Mouse (Mus musculus) Muller cell, postnatal 12 days (primary cell): Measurements from ENCODE around the gene Immp1l.
A peak's percentile ranks its signal among the peaks of the same experiment; 100 is the strongest.

Experiments
- DNase-seq: peaks from one replicate; pipeline ENCODE4 v3.0.0-alpha.2; 2015; ENCODE audit errors: inconsistent ontology term

Immp1l gene

DNA sequence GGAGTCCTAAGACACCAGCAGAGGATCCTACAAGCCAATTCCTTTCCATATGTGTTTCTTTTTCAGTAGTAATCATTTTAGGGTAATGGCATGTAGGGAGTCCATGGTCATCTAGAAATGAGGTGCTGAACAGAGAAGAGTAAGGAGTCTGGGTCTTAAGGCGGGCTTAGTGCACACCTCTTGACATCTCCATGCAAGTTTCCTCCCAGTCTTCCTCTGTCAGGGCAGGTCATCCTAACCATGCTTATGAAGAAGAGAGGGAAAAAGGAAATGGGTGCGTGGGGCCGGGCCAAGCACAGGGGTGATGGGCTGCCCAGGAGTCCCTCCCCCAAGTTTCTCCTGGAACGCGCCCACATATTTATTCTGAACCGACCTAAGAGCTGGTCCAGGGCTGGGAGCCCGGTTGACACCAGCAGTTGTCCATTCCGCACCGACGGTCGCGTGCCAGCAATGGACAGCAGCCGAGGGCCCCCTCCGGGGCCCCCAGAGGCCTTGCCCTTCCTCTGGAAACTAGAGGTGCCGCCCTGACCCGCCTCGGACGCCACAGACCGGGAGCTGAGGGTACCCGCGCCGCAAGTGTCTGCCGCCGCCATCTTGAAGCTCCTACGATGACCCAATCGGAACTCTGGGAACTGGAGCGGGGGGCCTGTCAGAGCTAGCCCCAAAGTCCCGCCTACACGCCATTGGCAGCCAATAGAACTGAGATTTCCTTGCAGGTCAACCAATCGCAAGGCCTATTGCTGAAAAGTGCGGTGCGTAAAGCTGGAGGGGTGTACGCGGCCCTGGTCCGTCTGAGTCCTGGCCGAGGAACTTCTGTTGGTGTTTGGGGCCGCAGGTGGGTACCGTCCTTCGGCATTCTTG is at the start of gene Immp1l, which contains the start of gene Elp4:
Immp1l (plus strand) TSS at position 743 of the 861 bp plus-strand sequence.
Elp4 (minus strand) TSS at position 669 of the 861 bp plus-strand sequence.
- peak; percentile 97 for DNase-seq

DNA sequence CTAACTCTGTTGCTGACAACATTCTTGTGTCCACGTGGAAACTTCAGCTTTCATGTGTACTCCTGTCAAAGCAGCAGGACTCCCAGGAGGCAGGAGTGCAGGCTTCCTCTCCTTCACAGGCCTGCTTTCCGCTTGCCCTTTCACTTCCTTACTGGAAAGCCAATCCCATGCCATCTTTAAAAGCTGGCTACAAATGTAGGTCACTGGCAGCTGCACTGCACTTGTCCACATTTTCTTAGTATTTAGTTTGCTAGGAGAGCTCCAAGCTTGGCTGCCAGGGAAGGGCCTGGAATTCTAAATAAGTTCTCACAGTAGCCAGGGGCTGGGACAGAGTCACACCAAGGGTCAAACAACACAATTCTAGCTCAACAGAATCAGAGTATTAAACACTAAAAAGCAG is 49.7 kb upstream of the Immp1l start:
- peak; percentile 50 for DNase-seq

DNA sequence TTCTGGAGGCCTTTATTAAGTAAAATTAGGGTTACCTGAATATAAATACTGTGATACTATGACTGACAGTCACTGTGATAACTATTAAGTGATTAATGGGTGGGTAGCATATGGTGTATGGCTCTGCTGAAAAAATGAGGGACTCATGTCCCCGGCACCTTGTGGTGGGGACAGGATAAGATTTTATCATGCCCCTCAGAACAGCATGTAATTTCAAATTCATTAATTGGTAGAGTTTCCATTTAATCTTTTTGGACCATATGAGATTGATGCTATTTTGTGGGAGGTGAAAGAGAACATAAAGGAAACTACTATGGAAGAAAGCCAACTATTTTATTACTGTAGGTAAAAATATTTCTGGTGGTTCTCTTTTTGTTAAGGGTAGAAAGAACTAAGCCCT is 31.0 kb upstream of the Immp1l start:
- DNase-seq: no peak

DNA sequence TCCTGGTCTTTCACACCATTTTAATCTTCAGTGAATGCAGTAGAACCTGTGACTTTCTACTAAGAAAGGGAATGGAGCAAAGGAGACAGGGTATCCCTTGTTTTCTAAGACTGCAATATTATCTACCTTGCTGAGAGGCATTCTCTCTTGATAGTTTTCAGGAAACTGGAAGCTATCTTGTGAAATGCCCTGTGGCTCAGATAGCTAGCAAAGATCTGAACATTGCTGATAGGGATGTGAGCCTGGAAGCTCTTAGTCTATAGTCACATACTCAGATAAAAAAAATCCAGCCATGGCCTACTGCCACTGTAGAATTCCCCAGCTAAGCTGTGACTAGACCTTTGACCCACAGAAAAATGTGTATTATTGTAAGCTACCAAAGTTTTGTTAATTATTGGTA is 13.6 kb upstream of the Immp1l start:
- no peak for DNase-seq

DNA sequence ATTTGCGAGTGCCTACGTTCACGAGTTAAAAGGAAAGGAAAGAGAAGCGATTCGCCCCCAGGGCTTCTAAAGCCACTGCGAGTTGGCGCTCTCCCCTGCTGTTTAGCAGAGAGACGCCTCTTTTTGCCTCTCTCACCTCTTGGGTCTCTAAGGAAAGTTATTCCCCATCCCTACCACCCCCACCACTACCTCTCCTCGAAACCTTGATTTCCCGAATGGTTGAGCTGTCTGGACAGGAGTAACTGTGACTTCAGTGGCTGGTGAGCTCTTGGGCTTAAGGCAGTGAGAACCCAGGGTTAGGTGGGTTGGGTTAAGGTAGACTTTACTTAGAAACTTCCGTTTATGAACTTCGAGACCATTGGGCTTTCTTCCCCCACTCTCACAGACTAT is 314 bp downstream of the Immp1l start:
- DNase-seq: no peak

DNA sequence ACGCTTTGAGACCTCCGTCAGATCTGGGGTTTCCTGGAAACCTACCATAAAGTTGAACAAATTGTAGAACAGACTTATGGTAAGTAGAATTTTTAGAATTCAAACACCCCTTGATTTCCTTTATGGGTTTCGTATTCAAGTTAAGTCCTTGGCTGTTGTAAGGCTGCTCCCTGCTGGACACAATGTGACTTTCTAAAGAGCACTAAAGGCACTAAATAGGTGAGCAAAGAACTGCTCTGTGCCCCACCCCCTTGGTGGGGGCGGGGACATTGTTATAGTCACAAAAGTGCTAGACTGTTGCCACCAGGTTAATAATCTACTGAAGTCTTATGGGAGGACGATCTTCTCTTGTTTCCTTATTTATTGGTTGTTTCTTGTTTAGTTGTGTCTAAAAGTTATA is 3.9 kb downstream of the Immp1l start:
- peak; percentile 7 for DNase-seq

DNA sequence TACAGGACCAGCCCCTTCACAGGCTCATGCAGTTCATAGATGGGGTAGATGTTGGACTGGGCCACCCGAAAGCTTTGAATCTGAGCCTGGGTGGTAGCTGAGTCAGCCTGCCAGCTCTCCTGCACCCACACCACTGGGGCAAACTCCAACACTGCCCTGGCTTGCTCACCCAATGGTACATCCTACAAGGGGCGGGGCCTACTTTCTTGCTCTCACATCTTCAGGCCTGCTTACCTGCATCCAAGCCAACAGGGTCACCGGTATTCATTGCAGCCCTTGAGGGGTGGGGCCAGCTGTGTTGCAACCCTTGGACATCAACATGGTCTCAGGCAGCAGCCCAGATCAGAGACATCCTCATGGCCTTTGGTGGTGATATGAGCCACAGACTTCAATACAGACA is 6.2 kb downstream of the Immp1l start:
- no peak for DNase-seq

DNA sequence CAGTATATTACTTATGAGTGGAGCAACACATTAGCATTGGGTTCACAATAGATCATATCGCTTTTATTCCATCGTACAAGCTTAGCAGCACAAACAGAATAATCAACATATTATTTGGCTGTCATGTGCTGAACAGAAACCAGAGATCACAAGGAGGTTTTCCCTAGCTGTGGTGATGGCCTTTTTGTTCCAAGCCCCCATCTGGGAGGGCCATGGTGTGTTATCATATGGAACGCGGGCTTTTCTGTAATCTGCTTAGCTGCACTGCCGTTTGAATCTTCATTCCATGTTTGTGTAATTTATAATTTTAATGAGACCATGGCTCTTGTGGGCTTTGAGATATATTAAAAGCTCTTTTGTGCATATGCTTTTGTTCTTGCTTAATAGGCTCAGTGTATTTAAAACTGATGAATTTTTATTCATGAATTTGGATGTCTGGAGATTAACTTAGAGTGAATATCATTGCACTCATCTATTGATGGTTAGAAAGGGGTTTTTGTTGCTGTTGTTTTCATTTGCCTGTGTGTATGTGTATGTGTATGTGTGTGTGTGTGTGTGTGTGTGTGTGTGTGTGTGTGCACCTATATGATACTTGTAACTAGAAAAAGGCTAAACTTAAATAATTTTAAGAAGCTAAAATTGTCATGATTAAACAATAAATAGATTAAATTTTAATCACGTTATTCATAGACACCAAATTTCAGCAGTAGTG is 9.4 kb downstream of the Immp1l start:
- peak; percentile 24 for DNase-seq

DNA sequence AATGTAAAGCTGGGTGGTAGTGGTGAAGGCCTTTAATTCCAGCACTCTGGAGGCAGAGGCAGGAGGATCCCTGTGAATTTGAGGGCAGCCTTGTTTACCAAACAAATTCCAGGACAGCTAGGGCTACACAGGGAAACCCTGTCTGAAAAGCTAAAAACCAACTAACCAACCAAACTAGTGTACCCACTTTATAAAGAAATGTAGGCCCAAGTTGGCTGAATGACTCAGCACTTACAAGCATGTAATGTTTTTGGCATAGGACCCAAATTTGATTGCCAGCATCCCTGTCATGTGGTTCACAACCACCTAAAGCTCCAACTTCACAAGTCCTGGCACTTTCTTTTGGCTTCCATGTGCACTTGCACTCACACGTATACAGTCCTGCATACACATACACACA is 12.2 kb downstream of the Immp1l start:
- no peak for DNase-seq

DNA sequence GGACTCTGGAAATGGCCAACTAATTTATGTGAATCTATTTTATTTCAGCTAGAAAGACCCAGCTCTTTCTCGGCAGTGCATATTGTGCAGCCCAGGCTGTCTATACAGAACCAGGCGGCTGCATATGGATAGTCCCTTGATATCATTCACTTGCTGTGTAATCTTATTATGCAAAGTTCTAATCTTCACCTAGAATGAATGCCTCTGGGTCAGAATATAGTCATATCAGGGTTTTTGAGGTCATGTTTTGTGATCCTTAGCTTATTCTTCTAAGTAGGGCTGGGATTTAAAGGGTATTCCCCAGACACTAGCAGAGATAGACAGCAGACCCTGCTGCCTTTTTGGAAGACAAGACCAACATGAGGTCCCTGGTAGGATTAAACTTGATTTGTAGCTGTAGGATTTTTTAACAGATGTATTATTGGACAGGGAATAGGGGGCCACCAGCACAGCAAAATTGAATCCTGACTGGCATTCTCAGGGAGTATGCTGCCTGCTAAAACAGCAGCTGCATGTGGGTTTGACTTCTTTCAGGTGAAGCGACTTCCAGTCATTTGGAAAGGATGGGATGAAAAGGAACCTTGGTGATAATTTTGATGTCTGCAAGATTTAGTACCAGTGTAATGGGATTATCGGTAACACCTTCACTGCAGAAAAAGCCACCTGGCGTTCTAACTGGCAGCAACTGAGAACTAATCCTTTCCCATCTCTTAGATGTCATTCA is 13.3 kb downstream of the Immp1l start:
- DNase-seq: no peak

DNA sequence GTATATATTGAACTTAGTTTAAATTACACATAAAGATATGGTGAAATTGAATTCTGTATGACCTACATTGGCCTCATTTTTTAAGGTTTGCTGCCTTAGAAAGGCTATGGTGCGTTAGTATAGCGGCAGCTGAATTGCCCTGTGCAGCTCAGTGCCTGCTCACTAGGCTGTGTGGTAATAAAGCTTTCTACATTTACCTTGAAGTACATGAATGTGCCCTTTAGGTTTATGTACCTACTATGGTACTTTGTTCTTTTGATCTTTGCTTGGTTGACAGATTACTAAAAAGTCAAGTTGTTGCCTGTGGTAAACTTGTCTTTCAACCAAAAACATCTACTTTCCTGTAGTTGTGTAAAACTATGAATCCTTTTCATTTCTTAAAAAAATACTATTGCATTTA is 45.7 kb downstream of the Immp1l start:
- DNase-seq: no peak

DNA sequence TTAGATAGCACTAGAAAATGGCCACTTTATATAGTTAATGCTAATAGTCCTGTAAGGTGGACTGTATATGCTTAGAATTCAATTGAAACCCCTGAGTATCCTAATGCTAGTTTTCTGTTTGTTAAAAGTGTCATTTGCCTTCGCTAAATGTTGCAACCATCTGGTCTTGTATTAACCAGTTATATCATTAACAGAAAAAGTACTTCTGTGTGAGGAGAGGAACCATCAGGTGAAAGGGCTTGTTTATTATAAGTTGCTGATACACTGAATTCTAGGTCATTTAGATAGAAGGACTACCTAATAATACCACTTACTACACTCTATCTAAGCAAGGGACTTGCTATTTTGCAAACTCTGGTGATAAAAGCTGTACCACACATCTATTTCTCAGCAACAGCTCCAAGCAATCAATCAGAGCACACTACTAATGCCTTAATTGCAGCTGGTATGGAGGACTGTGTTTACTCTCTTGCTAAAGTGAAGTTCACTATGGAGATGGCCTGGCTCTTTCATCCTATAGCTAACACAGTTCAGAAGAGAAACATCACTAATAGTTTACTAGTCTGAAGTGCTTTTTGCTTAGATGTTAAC is 47.0 kb downstream of the Immp1l start:
- no peak for DNase-seq

DNA sequence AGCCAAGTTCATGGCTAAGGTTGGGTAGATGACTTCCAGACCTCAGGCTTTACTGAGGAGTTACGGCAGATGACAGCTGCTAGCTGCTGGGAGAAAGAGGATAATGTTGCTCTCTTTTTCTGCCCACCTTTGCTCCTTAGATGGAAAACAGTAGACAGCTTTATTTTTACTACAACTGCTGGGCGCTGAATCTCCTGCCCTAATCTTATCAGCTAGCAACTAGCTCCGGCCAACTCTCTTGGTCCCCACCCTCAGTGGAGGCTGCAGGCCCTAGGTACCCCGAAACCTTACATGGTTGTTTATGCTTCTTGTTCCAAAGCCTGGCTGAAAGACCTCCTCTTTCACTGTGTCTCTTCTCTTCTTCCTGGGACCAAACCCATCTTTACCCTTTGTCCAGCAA is 49.4 kb downstream of the Immp1l start:
- no peak for DNase-seq

DNA sequence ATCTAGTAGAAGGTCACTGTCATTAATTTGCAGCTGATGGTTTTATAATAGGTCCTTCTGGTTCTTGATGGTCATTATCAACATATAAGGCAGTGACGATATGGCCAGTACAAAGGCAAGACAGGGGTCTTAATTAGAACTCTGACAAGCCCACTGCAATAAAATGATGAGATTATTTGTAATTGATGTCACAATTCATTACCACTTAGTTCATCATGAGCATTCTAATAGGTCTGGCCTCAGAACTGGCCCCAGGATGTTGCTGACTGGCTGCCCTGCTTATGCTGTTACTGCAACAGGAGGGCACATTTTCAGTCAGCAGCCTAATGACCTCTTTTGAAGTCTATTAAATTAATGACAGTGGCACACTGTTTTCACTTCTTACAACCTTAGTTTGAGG is 59.0 kb downstream of the Immp1l start:
- DNase-seq: peak; percentile 90

DNA sequence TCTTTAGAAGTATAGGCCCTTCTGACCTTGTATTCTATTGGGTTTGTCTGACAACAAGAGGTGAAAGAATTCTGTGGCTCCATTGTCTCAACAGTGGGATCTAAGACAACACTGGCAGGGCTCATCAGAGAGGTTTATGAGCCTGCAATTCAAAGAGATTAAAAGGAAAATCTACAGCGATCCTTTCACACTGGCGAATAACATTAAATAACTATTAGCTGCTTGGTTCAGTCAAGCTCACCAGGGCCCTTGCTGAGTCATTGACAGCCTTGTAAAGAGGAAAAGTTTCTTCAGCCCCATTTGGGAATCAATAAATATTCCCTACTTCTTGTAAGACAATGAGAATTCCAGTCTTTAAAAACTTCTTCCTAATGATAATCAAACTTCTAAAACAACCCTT is 69.5 kb downstream of the Immp1l start:
- peak; percentile 31 for DNase-seq

DNA sequence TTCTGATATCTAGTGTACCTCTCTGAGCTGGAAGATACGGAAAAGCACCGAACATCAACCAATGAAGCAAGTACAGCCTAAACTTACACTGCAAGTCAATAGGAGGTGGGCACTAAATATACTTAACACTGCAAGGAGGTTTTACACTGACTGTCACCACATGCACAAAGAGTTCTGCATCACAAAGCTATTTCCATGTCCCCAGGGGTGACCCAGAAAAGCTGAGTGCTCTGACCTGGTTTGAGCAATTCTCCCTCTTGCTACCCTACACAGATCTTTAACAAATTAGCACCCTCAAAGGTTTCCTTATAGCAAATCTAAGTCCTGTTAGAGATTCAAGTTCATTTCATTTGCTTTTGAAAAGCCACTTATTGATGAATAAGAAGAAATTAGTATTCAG is 73.6 kb downstream of the Immp1l start:
- no peak for DNase-seq

DNA sequence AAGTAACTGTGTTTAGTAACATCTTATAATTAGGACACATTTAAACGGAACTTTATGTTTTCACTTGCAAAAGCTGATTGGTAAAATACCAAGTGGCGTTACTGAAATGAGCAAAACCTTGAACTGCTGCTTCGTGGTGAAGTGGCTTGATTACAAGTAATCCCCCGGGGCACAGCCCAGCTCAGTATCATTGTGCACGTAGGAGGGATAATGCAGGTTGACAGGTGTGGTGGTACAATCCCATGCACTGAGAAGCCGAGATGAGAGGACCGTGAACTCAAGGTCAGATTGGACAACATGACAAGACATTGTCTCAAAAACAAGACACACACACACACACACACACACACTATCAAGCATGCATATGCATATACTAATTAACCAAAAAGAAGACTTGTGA is 80.8 kb downstream of the Immp1l start:
- DNase-seq: no peak

DNA sequence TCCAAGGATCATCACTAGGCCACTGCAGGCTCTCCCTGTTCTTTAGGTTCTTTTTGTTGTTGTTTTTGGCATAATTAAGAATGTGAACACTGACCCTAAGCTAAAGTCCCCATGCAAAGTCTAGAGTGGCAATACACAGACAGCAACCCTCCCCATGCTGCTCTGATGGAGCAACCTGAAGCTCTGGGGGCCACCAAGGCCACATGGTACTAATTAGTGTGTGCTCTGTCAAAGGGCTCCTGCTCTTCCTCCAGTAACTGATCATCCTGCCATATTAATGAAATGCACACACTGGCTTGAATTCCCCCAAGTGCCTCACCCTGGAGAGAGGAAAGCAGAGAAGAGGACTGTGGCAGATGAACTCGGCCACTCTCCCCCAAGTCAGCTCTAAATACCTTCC is 82.7 kb downstream of the Immp1l start:
- no peak for DNase-seq

DNA sequence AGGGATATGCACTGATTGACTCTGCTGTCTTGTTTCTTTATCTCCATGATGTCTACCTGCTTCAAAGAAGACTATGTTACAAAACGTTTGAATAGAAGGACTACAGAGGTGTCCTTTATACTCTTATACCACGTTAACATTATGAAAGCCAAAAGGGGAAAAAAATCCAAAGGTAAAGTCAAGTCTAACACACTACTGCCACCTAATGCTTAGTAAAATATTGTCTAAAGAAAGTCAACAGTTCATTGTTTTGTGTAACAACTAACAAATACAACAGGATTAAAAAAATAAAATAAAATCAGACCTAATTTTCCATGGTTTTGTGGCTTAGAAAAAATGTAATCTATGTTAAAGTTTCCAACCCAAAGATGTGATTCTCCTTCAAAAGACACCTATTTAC is 83.6 kb downstream of the Immp1l start:
- DNase-seq: no peak

DNA sequence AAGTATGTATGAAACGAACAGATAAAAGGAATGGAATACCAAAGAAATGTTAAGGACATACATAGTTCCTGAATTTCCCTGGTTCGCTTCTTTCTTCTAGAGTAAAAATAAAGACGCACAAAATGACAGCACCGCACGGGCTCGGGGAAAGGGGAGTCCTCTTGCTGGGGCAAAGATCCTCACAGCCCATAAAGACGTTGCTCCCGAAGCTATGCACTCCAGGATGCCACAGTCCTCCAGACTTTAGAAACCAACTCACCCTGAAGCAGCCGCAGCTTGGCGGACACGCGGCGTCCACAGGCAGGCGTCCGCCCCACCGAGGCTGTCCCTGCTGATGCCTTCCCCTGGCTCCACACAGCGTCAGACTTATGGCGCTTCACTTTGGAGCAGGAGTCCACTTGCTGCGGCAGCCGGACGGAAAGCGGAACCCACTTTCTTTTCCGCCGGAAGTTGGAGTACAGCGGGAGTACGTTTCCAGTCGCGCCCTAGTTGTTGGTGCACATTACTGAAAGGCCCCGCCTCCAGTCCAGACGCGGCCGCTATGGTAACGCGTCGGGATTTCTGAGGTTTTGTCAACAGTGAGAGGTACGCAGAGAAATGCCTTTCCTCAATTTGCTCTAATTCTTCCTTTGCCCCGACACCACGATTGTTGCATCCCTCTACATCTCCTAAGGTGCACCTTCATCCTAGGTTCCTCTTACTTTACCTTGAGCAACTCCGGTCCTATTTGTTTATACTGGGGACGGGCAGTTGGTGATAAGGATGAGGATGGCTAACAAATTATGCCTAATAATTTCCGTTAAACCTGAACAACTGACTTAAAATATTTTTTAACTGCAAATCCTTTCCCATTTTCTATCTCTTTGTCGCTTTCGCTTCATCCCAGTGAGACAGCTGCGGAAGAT is 98.6 kb downstream of the Immp1l start, which contains the start of gene Dnajc24:
Dnajc24 (minus strand) TSS at position 715 of the 905 bp plus-strand sequence.
- DNase-seq: peak; percentile 93

DNA sequence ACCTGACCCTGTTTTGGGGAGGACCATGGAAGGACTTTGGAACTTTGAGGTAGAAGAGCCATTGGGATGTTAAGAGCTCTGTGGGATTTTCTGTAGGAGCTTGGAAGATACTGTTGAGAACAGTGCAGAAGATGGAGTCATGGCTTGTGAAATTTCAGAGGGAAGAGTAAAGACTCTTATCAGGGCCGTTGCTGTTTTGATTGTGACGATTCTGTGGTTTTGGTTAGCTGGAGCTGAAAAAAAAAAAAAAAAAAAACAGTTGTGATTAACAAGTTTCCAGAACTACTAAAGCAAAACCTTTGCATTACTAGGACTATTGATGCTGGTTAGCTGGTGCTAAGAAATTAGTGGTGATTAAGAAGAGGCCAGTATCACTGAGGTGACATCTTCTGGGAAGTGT is 104.0 kb downstream of the Immp1l start:
- DNase-seq: no peak
